Mouse (Mus musculus) frontal cortex, postnatal 25 days (tissue): ENCODE measurements around the gene Pcdh7.
"Not testable (repeated sequence)": the region's sequence is repeated elsewhere in the genome, so short reads cannot be mapped to it uniquely, and the experiment has no call there.

Experiments
- DNase-seq, 2 experiments: peaks; one replicate each; pipeline ENCODE4 v3.0.0; 2022; ENCODE audit warnings: low spot score in 2 of 2

The Pcdh7 gene

GRCm38 (mm10) chr5:57717906-57718875, at the start of gene Pcdh7:
Pcdh7 (plus strand) TSS chr5:57717967.
- peak; percentile 50 to 54 for DNase-seq

- not testable (repeated sequence) for DNase-seq
Measured at GRCm38 (mm10) chr5:57676970-57677369, 40.8 kb upstream of the Pcdh7 start.

- no peak for DNase-seq
Measured at GRCm38 (mm10) chr5:57708396-57708795, 9.4 kb upstream of the Pcdh7 start.

- peak in 1 of 2 experiments; percentile 9 for DNase-seq
Measured at GRCm38 (mm10) chr5:57713980-57714379, 3.8 kb upstream of the Pcdh7 start.

- DNase-seq, result peak; percentile 42 to 45
Measured at GRCm38 (mm10) chr5:57714621-57715523, 2.9 kb upstream of the Pcdh7 start.

- DNase-seq, result peak; percentile 73 to 76
Measured at GRCm38 (mm10) chr5:57715524-57716400, 2.0 kb upstream of the Pcdh7 start.

- DNase-seq, result peak; percentile 24 to 27
Measured at GRCm38 (mm10) chr5:57716421-57717237, 1.1 kb upstream of the Pcdh7 start.

GRCm38 (mm10) chr5:57717238-57717905, 395 bp upstream of the Pcdh7 start:
- DNase-seq, result peak; percentile 28 to 41

- DNase-seq, result peak; percentile 51 to 61
Measured at GRCm38 (mm10) chr5:57718876-57719593, 1.3 kb downstream of the Pcdh7 start.

GRCm38 (mm10) chr5:57719594-57720185, 1.9 kb downstream of the Pcdh7 start:
- DNase-seq, result peak; percentile 17 to 24

GRCm38 (mm10) chr5:57720206-57720880, 2.6 kb downstream of the Pcdh7 start:
- peak in 1 of 2 experiments; percentile 13 for DNase-seq

GRCm38 (mm10) chr5:57721148-57721712, 3.5 kb downstream of the Pcdh7 start:
- no peak for DNase-seq

- DNase-seq, result no peak
Measured at GRCm38 (mm10) chr5:57721927-57722326, 4.2 kb downstream of the Pcdh7 start.

GRCm38 (mm10) chr5:57733451-57733850, 15.7 kb downstream of the Pcdh7 start:
- DNase-seq, result no peak

- DNase-seq, result no peak
Measured at GRCm38 (mm10) chr5:57735723-57736122, 18.0 kb downstream of the Pcdh7 start.

- no peak for DNase-seq
Measured at GRCm38 (mm10) chr5:57742924-57743323, 25.2 kb downstream of the Pcdh7 start.

- DNase-seq, result no peak
Measured at GRCm38 (mm10) chr5:57743956-57744661, 26.3 kb downstream of the Pcdh7 start.
